Mouse (Mus musculus): Measurements from ENCODE around the gene Idh1. TPM values are rescaled to one million over a fixed set of nuclear protein-coding genes. Genes with fewer than 3 reads are reported as not detected.
A peak's percentile ranks its signal among the peaks of the same experiment; 100 is the strongest.

Gene Idh1
- total RNA-seq, 2 experiments from 2014 or later, result 30.6 to 40.2 TPM

DNA sequence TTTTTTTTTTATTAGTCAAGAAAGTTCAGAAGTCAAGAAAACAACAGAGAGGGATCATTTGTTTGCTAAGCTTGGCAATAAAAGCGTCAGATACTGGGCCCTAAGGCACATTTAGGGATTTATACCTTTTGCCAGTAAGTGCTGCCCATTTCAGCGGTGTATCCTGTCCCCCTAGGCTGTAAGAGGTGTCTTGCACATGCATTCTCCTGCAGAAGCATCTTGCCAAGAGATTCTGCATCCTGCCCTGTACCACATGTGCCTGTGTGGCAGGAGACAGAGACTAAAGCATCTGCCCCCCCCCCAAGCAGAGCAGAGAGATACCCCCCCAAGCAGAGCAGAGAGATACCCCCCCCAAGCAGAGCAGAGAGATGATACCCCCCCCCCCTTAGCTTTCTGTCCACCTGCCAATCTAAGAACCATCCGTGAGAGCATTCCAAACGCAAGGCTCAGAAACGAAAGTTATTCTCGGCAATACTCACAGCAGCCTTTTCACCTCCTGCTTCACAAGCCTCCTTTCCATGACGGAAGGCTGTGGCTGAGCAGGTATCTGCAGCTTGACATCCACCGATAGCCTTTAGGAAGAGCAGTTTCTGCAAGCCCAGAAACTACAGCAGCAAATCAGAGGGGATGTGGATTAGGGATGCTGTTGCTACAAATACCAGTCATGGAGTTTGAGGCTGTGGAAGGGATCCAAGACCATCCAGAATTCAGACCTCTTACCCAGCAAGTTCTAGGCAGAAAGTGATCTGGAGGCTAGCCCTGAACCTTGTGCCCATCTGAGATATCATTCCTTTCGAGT, 63.5 kb downstream of the Idh1 start, which contains the start of gene D630023F18Rik:
TSS of gene D630023F18Rik (minus strand) at position 641 of the 799 bp plus-strand sequence.
- ATAC-seq (replicated peaks; ENCODE audit: low FRiP score, poor library complexity, severe bottlenecking), result no peak

- ATAC-seq (replicated peaks; ENCODE audit: low FRiP score, poor library complexity, severe bottlenecking), result no peak
Observed at GRCm38 (mm10) chr1:65119438-65119837, 66.9 kb downstream of the Idh1 start, which contains the start of gene Gm28845. TSS of gene Gm28845 (minus strand) at chr1:65119558.

- ATAC-seq (replicated peaks; ENCODE audit: low FRiP score, poor library complexity, severe bottlenecking), result no peak
Observed at GRCm38 (mm10) chr1:65118150-65118913, 68.0 kb downstream of the Idh1 start.

DNA sequence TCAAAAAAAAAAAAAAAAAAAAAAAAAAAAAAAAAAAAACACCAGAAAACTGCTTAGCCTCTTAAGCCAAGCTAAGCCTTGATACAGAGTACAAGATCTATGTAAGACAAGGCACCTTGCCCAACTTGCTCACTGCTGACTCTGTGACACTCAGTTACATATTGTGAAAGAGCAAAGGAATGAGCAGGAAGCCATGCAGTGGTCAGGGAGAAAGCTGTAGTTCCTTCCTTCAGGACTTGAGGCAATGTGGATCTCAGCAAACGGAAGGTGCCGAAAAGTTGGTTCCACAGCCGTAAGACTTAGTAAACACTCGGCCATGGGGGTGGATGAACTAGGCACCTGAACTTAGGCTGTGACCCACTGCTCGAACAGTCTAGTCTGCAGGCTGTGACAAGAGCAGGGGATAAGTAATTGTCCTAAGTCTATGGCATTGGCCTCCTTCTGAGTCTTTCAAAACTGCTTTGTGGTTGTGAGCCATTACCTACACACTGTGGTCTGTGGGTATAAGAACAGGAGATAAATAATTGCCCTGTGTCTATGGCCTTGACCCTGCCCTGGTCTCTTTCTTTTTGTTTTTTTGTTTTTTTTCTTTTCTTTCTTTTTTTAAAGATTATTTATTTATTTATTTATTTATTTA, 72.6 kb downstream of the Idh1 start:
- ATAC-seq (replicated peaks; ENCODE audit: low FRiP score, poor library complexity, severe bottlenecking), result no peak

- no peak for ATAC-seq (replicated peaks; ENCODE audit: low FRiP score, poor library complexity, severe bottlenecking)
Observed at GRCm38 (mm10) chr1:65112807-65113196, 73.5 kb downstream of the Idh1 start.

- peak; percentile 70; the same call in 1 of the 2 replicates for ATAC-seq (replicated peaks; ENCODE audit: low FRiP score, poor library complexity, severe bottlenecking)
Observed at GRCm38 (mm10) chr1:65112031-65112806, 74.1 kb downstream of the Idh1 start.

- no peak for ATAC-seq (replicated peaks; ENCODE audit: low FRiP score, poor library complexity, severe bottlenecking)
Observed at GRCm38 (mm10) chr1:65109756-65110435, 76.4 kb downstream of the Idh1 start.

- ATAC-seq (replicated peaks; ENCODE audit: low FRiP score, poor library complexity, severe bottlenecking), result no peak
Observed at GRCm38 (mm10) chr1:65109196-65109595, 77.1 kb downstream of the Idh1 start.

Other genes with a start within 250 kb of the Idh1 start
- 6.5 and 7.5 TPM in 2 replicates for gene Plekhm3, start 229.7 kb downstream of the Idh1 start, total RNA-seq (2015; ENCODE audit: low replicate concordance)
- gene Plekhm3, start 229.7 kb downstream of the Idh1 start, total RNA-seq (2017; ENCODE audit: low replicate concordance), result 3.7 and 7.4 TPM in 2 replicates
- gene Akr1cl, start 153.7 kb downstream of the Idh1 start, total RNA-seq (2015; ENCODE audit: low replicate concordance), result not detected in 2 replicates
- not detected in 2 replicates for gene Akr1cl, start 153.7 kb downstream of the Idh1 start, total RNA-seq (2017; ENCODE audit: low replicate concordance)
- not detected in 2 replicates for gene Cryge, start 135.4 kb downstream of the Idh1 start, total RNA-seq (2015; ENCODE audit: low replicate concordance)
- not detected in 2 replicates for gene Cryge, start 135.4 kb downstream of the Idh1 start, total RNA-seq (2017; ENCODE audit: low replicate concordance)
- not detected in 2 replicates for gene Crygd, start 123.0 kb downstream of the Idh1 start, total RNA-seq (2015; ENCODE audit: low replicate concordance)
- not detected in 2 replicates for gene Crygd, start 123.0 kb downstream of the Idh1 start, total RNA-seq (2017; ENCODE audit: low replicate concordance)
- not detected in 2 replicates for gene Crygc, start 112.8 kb downstream of the Idh1 start, total RNA-seq (2015; ENCODE audit: low replicate concordance)
- not detected in 2 replicates for gene Crygc, start 112.8 kb downstream of the Idh1 start, total RNA-seq (2017; ENCODE audit: low replicate concordance)
- gene Crygb, start 104.2 kb downstream of the Idh1 start, total RNA-seq (2015; ENCODE audit: low replicate concordance), result not detected in 2 replicates
- not detected in 2 replicates for gene Crygb, start 104.2 kb downstream of the Idh1 start, total RNA-seq (2017; ENCODE audit: low replicate concordance)
- gene Cryga, start 83.1 kb downstream of the Idh1 start, total RNA-seq (2015; ENCODE audit: low replicate concordance), result not detected in 2 replicates
- not detected in 2 replicates for gene Cryga, start 83.1 kb downstream of the Idh1 start, total RNA-seq (2017; ENCODE audit: low replicate concordance)
- not detected in 2 replicates for gene Gm28845, start 66.9 kb downstream of the Idh1 start, total RNA-seq (2015; ENCODE audit: low replicate concordance)
- 1.3 TPM in 1 of 2 replicates, not detected in the other for gene Gm28845, start 66.9 kb downstream of the Idh1 start, total RNA-seq (2017; ENCODE audit: low replicate concordance)
- gene D630023F18Rik, start 63.3 kb downstream of the Idh1 start, total RNA-seq (2015; ENCODE audit: low replicate concordance), result 1.7 TPM in 1 of 2 replicates, not detected in the other
- gene D630023F18Rik, start 63.3 kb downstream of the Idh1 start, total RNA-seq (2017; ENCODE audit: low replicate concordance), result not detected in 2 replicates
- 9.4 and 12.5 TPM in 2 replicates for gene Pikfyve, start 183 bp upstream of the Idh1 start, total RNA-seq (2015; ENCODE audit: low replicate concordance)
- gene Pikfyve, start 183 bp upstream of the Idh1 start, total RNA-seq (2017; ENCODE audit: low replicate concordance), result 11.0 and 14.8 TPM in 2 replicates
- gene Pth2r, start 95.6 kb upstream of the Idh1 start, total RNA-seq (2015; ENCODE audit: low replicate concordance), result not detected in 2 replicates
- not detected in 2 replicates for gene Pth2r, start 95.6 kb upstream of the Idh1 start, total RNA-seq (2017; ENCODE audit: low replicate concordance)

All from erythroblast, adult 5-6 weeks (primary cell).